Mouse (Mus musculus): ENCODE results near the gene Slc2a2.

Slc2a2 gene

GRCm38 (mm10) chr3:28697797-28698196 lies at the start of gene Slc2a2:
Slc2a2 (plus strand) TSS chr3:28697903.
- DNase-seq, result no peak

GRCm38 (mm10) chr3:28652574-28652973 lies 45.1 kb upstream of the Slc2a2 start:
- no peak for DNase-seq

GRCm38 (mm10) chr3:28653043-28653442 lies 44.7 kb upstream of the Slc2a2 start:
- DNase-seq, result no peak

DNA sequence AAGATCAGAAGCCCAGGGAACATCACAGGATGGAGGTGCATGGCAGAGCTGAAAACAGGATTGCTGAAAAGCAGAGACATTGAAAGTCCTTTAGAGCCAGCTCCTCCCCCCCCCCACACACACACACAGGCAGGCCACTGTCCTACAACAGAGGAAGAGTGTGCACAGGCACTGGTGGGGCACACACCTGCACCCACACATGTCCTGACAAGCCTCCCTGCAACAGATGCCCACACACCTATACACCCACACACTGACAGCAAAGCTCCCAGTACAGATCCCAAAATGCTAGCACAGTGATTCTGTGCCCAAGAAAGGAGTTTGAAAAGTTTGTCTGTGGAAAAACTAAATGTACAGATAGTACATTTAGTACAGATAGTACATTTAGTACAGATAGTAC lies 43.0 kb upstream of the Slc2a2 start:
- no peak for DNase-seq

- no peak for DNase-seq
Observed at GRCm38 (mm10) chr3:28658349-28658748, 39.4 kb upstream of the Slc2a2 start.

DNA sequence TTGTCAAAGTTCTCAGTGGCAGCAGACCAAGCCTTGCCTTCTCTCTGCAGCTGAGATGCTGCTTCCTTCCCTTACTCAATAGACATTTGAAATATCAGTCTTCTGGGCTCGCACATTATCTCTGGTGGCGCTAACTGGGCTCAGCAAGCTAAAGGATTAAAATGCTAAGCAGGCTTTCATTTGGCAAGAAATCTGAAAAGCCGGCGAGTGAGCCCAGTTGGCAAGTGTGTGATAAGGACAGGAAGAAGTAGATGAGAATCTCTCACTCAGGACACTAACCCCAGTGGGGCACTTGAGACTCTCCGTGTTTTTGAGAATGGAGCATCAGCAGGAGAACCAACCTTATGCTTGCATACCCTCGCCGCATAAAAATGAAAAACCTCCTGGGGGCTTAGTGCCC lies 16.9 kb upstream of the Slc2a2 start:
- DNase-seq, result peak; percentile 51

DNA sequence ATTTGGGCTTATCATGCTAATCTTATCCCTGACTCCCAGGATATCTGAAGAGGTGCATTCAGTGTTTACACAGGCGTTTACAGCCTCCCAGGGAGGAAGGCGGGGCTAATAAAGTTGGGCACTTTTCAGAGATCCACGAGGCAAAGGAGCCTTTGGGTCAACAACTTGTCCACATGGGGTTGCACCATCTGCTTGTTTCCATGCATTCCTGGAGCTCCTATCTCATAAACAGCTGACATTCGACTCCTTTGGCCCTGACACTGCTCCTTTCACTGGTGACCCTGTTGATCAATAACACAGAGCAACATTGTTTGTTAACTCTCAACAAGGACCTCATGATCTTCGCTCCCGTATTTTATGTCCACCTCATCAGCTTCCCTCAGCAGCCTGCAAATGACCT lies 15.8 kb upstream of the Slc2a2 start:
- no peak for DNase-seq

DNA sequence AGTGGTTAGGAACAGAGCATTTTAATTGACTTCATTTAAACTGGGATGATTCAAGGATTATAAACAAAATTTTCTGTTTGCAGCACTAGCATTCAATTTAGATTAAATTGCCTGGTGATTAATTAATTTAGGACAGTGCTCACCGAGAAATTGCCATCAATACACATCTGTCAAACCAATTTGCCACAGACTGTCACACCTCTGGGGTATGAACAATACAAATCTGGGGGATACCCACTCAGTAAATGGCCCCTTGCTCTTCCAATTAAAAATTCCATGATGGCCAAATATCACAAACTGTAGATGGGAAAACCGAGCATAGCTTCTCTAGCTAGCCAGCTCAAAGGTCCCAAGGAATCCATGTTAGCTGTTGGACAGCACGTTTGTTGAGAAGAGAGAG lies 15.3 kb upstream of the Slc2a2 start:
- DNase-seq, result no peak

DNA sequence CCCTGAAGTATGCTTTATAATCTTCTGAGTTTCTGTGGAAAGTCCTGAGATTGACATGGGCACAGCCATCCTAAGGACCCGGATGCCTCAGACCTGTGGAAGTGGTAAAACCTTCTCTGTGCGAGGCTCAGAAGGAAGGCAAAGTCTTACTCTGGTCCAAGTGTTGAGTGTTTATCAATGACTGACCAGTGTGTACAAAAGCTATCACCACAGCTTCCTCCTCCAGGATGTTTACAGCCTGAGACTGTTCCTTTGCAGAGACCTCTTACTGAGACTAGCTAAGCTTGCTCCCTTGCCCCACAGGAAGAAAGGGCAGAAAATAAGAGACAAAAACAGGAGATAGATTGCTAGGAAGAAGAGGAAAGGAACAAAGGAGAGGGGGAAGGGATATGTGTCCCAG lies 12.2 kb upstream of the Slc2a2 start:
- DNase-seq, result no peak

DNA sequence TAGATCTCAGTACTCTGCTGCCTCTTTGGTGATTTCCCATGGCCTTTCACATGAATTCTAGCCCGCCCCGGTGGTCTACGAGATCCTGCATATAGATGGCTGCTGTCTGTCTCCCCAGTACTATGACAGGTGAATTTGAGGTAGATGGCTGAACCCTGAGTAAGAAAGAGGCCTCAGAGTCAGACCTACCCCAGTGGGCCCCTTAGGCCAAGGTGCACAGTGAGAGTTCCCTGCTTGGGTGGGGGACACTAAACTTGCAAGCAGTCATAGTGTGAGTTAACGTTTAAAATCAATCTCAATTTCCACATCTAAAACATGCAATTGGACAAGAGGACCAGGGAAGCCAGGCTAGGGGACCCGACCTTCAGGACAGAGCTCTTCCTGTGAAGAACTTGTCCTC lies 2.9 kb upstream of the Slc2a2 start:
- DNase-seq, result no peak

DNA sequence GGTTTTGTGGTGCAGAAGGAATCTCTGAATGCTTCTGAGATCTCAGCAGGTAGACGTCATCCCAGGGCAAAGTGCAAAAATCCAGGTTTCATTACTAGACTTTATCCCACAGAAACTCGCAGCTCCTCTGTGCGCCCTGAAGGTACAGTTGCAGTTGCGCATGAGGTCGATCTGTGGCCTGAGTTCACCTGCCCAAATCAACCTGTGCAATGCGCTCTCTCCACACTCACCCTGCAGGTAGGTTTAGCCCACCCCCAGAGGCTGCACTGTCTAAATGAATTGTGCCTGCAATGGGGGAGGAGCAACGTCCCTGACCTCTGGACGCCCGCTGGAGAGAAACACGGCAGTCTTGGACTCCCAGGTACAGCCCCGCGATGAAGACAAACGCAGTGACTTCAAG lies 2.1 kb upstream of the Slc2a2 start:
- no peak for DNase-seq

DNA sequence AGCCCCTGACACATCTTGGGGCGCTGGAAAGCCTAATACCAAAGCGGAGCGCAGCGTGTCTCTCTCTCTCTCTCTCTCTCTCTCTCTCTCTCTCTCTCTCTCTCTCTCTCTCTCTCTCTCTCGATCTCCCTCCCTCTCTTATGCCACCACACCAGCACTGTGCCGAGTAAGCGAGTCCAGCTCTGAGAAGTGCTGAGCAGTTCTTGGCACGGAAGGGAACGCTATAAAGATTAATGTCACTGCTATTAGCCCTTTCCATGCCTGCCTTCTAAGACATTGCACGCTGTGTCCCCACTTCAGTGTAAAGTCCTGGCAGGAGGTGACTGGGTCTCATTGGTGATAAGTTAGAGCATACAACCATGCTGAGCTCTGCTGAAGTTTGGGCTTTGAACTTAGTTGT lies 1.5 kb upstream of the Slc2a2 start:
- no peak for DNase-seq

DNA sequence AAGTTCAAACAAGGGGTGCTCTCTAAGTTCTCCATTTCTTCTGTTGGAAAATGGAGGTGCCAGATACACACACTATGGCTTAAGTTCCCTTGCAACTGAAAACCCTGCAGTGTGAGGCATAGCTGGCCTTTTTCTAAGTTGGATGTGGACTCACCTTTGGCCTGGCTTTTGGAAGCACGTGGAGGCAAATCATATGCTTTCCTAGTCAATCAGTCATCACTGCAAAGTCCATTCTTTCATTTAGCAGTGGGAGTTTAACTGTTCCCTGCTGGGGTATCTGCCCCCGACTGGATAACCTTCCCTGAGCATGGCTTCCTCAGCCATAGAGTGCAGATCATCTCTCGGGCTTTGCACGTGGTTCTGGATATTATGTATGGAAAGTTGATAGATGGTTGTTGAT lies 1.9 kb downstream of the Slc2a2 start:
- DNase-seq, result no peak

DNA sequence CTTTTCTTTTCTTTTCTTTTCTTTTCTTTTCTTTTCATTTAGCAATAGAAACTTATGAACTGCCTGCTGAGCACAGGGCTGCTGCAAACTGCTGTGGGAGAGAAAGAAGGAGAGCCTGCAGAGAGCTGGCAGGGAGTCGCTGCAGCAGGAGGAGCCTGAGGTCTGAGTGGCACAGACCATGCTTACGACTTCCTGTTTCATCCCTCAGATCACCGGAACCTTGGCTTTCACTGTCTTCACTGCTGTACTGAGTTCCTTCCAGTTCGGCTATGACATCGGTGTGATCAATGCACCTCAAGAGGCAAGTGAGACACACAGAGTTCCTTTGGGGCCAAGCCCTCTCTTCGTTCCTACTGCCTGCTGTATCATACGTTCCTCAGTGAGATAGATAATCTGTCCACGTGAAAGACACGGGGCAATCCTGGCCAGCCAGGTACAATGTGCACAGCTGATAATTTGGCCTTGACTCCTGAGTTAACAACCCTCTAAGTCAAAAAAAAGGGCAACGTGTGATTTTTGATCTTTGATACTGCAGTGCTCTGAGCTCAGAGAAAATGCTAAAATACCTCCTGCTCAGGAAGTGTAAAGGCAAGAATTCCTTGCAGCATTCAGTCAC lies 7.9 kb downstream of the Slc2a2 start:
- DNase-seq, result no peak

DNA sequence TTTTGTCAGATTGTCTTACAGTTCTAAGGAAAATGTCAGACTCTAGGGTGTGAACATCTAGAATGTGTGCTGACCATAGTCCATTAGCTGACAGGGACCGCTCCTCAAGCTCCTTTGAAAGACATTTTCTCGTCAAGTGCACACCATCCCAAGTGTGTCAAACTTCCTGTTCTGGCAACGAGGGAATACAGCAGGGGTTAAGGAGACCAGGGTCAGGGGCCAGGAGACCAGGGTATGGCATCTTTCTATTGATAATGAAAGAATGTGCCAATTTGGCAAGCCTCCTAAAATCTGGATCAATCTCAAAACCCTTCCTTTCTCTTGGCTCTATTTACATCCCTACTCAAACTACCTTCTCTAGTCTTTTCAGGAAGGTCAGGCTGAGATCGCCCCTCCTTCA lies 9.0 kb downstream of the Slc2a2 start:
- no peak for DNase-seq

DNA sequence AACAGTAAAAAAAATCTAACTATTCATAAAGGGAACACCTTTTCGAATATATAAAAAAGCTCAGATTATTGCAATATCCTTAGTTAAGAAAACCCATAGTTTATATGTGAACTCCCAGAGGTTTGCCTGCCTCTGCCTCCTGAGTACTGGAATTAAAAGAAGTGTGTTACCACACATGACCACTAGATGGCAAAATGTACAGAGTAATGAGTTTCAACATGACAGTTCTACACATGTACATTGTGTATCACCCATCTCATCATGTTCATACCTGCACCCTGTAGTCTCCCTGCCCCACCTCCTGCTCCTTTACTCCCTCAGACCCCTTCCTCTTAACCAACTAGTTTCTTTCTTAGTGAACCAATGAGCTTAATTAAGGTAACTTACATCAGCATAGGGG lies 12.0 kb downstream of the Slc2a2 start:
- peak in 1 of 2 experiments; percentile 25 for DNase-seq

DNA sequence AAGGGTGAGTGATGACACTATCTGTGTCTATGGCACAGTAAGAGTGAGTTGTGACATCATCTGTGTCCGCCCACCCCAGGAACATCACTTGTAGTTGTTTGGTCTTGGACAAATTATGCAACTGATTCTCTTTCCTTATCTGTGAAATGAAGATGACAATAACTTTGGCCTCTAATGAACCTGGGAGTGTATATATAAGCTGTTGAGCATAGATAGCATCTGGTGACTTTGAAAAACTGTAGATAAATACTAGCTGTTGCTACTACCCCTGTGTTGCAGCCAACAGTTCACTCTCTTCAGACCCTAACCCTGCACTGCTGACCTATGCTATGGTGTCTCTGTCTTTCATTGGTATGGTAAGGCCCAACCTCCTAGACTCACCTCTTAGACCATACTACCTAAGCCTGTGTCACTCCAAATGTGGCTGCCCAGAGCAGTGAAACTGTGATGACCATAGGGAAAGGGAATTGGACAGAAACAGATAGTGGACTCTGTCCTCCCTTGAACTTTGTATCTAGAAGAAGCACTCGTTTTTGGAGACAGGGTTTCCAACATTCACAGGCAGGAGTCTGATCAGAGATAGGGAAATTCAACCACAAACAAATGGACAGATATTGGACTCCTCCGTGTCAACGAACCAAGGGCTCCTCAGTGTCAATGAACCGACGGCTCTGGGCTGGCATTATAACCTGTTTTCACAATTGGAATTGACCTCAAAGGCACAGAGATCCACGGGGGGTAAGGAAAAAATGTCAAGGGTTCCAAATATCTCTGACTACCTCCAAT lies 16.4 kb downstream of the Slc2a2 start:
- DNase-seq, result no peak

GRCm38 (mm10) chr3:28718521-28718920 lies 20.8 kb downstream of the Slc2a2 start:
- no peak for DNase-seq

DNA sequence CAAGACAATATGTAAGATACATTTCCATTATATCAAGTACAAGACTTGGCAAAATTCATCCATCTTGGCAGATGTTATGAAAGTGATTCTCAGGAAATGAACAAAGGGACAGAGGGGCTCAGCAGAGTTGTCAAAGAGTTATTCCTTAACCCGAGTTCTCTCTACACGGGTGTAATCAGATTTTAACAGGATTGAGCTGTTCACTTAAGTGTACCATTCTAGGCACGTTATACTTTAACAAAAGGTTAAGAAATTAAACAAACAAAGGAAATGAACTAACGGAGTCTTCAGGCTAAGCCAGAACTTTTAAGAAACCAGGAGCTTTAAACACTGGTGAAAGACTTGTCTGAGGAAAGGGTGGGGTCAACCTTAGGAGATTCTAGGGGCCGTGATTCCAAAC lies 23.5 kb downstream of the Slc2a2 start:
- no peak for DNase-seq

- DNase-seq, result no peak
Observed at GRCm38 (mm10) chr3:28721838-28722237, 24.1 kb downstream of the Slc2a2 start.

- DNase-seq, result no peak
Observed at GRCm38 (mm10) chr3:28722531-28722930, 24.8 kb downstream of the Slc2a2 start.

- no peak for DNase-seq
Observed at GRCm38 (mm10) chr3:28723534-28723933, 25.8 kb downstream of the Slc2a2 start.

GRCm38 (mm10) chr3:28725203-28725602 lies 27.5 kb downstream of the Slc2a2 start:
- no peak for DNase-seq

DNA sequence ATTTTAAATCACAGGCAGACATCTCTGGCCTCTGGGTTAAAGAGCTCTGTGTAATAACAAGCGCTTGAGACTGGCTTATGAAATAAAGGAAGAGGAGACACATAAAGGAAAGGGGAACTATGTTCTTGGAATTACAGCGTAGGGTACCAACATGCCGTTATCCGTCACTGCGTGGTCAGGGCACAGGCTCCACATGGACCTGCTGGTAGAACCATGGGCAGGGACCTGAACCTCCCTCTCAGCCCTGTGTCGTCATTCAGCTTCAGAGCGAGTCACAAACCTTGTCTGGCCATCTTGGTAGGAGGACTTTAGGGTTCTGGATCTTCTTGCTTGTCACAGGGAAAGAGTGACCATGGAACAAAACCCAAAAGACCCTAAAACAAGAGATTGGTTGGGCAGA lies 28.7 kb downstream of the Slc2a2 start:
- no peak for DNase-seq

DNA sequence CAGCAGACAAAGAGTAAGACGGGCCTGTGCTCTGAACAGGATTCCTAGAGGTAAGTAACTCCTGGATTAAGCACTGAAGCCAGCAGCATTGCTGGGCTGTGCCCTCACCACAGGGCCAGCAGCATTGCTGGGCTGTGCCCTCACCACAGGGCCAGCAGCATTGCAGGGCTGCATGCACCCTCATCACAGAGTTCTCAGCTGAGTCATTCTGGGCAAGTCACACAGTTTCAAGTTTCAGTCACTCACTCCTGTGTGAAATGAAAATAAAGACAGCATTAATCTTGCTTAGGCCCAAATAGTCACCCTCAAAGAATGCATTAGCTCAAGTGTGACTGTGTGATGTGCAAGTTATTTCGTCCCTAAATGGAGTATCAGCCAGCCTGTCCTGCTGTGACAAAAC lies 37.0 kb downstream of the Slc2a2 start:
- no peak for DNase-seq
